Mouse (Mus musculus): ENCODE results near the gene Cfap58.

The Cfap58 gene

DNA sequence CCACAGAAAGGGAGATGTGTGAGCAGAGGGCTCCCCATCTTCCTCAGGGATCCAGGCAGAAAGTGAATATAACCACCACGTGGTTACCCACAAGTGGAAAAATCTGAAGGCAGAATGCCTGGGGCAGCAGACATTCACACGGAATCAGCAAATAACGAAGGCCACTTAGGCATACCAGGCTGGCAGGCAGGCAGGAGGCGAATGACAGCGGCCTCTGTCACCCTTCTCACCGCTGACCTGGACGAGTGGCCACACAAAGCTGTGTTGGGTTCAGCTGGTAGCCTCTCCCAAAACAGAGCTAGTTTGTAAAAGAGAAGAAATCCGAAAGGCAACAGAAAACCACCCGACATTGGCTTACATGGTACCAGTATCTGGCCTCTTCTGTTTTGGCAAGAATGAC lies 19.5 kb upstream of the Cfap58 start:
- DNase-seq, result no peak

DNA sequence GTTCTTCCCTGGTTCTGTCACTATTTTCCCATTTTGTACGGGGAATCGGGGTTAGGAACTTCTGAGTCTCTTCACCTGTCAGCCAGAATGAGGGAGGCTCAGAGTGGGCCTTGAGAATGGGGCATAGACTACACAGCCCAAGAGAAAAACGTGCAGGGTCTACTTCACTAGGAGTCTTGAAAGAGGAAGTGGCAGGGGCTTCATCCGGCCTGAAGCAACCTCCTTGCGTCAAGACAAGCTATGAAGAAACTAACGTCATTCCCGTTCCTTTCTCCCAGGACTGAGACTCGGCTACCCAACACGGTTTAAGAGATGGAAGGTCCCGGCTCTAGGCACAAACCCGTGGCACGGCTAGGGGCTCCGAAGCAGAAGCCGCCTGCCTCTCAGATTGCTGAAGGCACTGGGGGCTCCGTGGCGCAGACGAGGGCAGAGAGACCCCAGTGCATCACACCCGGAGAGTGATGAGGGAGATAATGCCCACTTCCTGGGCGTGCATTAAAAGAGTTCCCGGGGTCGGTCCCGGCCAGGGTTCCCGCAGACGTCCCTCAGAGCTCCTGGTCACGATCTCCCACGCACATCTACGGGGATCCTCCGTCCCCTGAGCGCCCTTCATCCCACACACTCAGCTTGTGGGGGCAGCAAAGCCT lies 18.9 kb upstream of the Cfap58 start:
- DNase-seq, result no peak

DNA sequence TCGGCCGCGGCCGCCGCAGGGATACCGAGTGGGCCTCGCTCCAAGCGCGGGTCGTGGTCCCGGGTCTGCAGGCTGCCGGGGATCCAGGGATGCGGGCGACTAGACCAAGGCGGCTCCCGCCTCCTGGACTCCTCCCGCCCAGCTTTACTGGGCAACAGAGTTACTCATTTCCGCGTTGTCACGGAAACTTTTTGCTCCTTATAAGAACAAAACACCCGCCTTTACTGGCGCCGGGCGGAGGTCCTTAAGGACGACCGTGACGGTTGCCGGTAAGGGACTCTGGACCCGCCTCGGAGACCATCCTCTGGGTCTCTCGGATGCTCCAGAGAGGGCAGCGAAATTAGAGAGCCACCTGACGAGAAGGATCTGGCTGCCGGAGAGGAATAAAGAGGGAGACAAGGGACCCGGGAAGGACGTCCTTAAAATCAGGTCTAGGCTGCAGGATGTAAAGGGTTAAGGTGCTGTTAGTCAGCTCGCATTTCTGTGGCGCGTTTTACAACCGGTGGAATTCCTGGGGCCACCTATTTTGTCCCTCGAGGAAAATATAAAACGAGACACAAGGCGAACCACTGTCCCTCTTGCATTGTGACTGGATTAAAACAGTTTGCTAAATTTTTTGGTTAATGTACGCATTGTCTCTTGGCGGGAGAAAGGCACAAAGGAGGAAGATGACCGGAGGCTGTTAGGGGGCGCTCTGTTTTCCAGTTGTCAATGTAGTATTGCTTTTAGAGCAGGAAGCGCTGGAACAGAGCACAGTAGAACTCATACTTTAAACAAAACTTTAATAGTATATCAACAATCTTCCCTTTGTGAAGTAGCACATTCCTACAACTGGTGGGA lies 18.1 kb upstream of the Cfap58 start, which contains the start of the genes Cfap43 and Itprip:
Gene Cfap43, minus strand, starts transcription at position 162 of the 840 bp plus-strand sequence.
Gene Itprip, minus strand, starts transcription at position 174 of the 840 bp plus-strand sequence.
- DNase-seq, result peak; percentile 46

DNA sequence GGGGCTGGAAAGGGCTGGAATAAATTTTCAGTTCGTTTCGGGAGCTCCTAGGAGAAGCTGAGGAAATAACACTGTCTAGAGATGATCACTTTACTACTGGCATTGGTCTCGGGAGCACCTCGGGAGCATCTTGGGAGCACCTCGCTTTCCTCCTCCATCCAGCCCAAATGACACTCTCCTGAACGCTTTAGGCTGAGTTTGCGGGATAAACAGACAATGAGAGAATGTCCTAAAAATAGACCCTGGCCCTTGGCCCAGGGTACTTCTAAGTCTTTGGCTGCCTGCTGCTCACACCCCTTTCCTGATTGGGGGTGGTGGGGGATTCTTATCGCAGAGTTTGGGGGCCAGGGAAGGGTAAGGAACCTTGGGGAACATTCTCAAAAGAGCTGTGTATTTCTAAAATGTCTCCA lies 17.5 kb upstream of the Cfap58 start:
- no peak for DNase-seq

DNA sequence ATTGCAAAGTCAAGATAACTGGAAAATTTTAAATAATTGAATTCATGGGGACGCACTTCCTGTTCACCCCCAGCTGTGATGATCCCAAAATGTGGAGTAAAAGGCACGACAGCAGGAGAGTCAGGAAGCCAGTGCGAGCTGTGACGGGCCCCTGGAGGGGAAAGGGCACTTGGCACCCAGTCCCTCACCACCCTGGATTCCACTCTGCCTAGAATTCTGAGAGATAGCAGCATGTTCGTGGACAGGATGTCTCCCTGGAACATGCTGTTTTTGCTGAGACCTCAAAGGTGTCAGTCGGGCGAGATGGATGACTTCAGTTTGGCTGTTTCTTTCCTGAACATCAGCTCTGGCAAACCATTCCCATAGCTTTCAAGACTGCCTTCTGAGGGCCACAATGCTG lies 11.7 kb upstream of the Cfap58 start:
- DNase-seq, result no peak

DNA sequence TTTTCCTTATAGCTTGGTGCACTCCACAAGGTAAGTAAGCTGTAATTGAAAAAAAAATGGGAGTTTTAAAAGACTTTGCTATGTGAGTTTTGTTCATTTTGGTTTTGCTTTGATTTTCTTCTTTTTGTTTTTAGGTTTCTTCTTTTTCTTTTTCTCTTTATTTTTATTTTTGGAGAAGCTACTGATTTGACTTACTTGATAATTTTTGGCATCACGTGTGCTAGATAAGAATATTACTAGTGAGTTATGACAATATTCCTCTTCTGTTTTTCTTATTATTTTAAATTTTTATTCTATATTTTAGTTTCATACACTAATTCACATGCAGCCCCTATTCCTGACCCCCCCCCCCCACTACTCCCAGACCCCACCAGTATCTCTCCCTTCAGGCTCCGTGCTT lies 10.4 kb upstream of the Cfap58 start:
- DNase-seq, result no peak

DNA sequence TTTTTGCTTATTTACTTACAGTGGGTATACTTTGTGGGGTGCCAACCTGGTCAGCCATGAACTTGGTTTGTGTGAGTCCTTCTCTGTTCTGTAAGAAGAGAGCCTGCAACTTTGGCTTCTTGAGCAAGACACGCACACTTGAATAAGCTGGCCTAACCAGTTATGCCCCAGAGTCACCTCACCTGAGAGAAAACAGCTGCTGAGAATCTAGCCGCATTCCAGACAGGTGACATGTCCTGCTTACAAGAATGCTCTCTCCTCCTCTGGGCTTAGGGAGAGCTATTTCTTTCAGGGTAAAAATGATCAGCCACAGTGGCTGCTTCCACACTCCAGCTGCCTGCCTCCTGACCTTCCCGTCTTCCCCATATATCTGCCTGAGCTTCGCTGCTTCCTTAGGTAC lies 8.4 kb upstream of the Cfap58 start:
- no peak for DNase-seq

DNA sequence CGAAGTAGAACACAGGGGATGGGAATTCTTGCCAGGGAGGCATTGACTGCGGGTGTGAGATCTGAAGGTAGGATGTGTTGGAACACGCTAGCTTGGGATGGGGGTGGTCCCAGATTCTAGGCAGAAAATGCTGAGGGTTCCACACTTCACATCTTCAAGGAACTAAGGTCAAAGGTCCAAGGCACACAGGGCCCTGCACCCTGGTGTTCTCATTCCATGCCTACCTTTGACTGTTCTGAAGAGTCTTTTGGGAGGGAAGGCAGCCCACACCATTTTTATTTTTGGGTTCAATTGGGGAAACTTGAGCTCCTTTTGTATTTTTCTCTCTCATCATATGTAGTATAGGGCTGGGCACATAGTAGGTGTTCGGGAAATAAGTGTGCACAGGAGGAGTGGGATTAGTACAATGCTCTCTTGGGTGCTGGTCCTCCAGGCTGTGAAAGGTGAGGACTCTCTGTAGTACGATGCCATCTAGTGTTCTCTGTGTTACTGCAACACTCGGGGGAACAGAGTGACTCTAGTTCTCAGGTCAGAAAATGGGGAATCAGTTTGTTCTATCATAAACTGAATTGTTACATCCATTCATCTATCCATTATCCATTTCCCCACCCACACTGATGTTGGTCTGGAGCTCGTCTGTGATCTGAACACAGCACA lies 5.4 kb upstream of the Cfap58 start:
- no peak for DNase-seq

DNA sequence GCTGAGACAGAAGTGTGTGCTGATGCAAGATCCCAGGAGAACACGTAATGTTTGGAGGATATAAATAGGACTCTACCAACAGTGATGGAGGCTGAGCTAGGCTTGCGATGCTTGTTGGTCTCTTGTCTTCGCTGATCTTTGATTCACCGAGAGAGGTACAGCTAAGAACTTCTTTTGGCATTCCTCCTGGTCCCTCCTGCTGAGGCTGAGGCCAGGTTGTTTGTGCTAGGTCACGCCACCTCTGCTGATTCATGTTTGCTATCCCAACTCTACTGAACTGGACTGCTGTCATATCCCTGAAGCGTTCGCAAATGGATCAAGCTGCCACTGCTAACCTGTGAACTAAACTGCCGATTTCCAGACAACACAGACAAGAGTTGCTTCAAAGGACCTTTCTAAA lies 3.3 kb upstream of the Cfap58 start:
- no peak for DNase-seq

DNA sequence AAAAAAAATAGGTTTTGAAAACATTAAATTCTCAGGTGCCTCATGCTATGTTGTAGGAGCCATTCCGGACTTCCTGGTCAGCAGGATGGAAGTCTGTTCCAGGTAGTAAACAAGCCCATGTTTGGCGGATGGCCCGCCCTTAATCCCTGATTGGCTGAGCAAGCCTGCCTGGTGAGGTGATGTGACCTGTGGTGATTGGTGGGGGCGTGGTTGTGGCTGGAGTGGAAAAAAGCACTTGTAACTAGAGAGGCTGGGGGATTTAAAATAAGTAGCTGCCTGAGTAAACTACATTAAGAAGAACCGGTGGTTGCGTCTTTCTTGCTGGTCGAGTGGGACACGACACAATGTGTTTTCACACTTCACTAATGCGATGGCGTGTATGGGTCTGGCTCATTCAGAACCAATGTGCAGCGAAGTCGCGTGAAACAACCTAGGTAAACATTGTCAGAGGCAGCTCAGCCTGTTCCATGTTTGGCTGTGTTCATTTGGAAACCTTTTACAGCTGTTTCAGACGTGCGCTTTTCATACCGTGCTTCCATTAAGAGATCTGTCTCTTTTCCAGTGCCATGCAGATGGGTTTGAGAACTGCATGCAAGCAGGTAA lies 2.7 kb upstream of the Cfap58 start:
- no peak for DNase-seq

DNA sequence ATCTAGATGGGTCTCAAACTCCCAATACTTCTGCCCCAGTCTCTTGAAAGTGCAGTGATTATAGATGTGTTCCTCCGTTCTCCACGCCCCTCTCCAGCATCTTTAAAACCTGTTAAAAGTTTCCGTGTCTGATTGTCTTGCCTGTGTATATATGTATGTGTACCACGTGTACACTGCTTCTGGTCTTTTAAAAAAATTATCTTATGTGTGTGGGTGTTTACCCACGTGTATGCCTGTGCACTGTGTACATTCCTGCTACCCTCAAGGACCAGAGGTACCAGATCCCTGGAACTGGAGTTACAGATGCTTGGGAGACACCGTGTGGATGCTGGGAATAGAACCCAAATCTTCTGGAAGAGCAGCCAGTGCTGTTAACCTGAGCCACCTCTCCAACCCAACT lies 1.9 kb upstream of the Cfap58 start:
- no peak for DNase-seq

DNA sequence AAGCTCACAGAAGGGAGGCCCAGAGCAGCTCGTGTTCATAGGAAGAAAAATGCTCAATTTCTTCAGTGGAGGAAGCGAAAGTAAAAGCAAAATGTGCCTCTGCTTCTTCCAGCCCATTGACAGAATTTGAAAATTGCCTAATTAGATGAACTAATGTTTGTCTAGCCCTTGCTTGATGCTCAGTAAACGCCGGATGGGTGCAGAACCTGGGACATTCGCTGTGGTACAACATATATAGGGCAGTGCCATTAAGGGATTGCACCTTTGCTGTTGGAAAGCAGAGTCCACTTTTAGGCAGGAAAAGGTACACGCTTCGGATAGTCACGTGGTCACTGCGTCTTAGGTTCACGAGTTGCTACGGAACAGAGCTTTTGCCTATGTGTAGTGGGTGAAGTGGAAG lies 985 bp upstream of the Cfap58 start:
- no peak for DNase-seq

DNA sequence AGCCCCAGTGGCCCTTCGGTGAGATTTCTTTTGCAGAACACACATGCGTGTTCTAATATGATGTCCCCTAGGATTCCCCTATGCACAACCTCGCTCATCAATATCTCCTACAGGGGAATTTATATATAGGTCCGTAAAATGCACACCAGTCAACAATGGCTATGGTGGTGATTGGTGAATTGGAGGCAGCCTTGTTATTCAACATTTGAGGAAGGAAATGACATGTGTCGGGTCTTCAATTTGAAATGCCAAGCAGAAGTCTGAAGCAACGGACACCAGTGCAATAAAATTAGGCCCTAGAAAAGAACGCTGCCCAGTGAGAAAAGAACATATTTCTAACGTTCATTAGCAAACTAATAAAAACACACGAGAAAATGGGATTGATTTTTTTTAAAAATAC lies 537 bp upstream of the Cfap58 start:
- no peak for DNase-seq

DNA sequence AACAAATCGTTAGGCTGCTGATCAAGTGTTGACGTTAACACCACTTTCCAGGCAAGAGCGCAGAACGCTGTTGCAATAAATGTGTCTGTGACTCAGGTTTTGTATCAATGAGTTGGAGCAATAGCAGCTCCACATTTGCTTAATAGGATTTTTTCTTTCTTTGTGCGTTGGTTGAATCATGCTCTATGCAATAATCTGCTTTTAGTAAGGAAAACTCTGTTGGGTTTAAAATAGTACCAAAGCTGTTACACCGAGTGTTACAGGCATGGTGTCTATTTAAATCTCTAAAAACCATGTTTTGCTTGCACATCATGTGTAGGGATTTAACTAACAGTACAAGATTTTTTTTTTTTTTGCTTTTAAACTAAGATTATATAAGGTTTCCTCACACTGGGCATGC lies 1.9 kb downstream of the Cfap58 start:
- DNase-seq, result peak; percentile 12

DNA sequence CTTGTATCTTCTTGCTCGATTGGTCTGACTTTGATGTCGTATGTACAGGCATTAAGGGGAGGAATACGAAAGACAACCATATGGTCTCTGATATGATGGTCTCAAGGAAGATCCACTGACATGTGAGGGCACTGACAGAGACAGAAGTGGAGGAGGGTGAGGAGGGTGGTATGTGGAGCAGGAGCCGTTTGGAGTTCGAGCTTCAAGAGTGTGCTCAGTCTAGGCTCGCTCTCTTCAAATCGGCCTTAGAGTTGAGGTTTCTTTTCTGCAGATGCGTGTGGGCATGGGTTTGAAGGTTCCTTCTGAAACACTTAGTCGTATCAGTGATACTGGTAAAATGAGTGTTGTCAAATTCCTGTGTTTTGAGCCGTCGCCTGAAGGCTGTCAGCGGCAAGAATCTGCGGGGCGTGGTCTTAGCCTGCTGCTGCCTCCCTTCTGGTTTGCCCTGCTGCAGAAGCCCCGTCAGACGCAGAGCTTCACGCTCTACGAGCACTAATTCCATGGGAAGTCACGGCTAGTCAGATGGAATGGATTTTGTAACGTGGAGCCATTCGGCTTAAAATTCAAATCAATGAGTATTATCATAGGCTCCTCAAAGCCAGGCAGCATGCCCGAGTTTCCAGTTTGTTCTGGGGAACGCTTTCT lies 9.5 kb downstream of the Cfap58 start:
- DNase-seq, result no peak

DNA sequence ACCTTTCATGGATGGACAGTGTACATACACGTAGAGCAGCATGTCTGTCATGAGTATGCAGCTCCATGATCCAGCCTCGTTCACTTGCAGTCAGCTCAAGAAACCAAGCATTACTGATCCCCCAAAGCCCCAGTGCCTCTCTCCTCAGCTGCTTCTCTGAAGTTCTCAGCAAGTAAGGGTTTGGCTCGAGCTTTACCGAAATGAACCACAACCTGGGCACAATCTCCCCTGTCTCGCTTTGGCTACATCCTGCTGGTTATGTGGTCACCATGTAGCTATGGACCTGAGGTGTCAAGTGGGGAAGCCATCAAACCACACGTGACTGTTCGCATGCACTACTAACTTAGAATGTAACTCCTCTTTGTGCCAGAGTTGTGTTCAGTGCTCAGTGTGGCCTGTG lies 13.5 kb downstream of the Cfap58 start:
- DNase-seq, result no peak

DNA sequence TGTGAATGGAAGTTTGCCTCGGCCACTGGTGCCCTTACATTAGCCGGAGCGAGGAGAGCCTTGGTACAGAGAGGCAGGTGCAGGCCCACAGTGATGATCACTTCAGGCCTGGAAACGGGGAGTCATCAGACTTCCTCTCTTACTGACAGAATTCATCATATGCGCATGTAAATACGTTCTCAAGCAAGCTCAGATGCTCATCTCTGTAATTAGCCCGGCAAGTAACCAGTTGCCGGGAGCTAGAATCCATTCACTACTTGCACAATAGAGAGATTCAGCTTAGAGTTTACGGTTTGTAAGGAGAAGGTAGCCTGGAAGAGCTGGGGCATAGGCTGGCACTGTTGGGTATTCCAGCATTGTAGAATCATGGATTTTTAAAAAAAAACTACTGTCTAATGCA lies 15.7 kb downstream of the Cfap58 start:
- DNase-seq, result no peak

DNA sequence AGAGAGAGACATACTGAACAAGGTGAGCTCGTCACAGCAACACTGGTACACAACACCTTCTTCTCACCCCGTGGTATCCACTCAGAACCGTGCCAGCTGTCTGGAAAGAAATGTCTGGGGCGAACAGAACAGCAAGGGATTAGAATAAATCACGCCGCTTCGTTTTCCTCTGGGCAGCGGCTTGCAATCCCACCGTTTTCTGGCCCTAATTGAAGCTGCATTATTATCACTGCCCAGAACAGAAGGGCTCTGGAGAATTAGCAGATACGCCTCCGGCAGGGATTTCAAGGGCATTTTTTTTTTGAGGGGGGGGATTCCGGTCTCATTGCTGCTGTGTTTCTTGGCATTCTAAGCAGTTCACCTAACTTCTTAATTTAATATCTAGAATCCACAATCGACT lies 20.7 kb downstream of the Cfap58 start:
- DNase-seq, result no peak

DNA sequence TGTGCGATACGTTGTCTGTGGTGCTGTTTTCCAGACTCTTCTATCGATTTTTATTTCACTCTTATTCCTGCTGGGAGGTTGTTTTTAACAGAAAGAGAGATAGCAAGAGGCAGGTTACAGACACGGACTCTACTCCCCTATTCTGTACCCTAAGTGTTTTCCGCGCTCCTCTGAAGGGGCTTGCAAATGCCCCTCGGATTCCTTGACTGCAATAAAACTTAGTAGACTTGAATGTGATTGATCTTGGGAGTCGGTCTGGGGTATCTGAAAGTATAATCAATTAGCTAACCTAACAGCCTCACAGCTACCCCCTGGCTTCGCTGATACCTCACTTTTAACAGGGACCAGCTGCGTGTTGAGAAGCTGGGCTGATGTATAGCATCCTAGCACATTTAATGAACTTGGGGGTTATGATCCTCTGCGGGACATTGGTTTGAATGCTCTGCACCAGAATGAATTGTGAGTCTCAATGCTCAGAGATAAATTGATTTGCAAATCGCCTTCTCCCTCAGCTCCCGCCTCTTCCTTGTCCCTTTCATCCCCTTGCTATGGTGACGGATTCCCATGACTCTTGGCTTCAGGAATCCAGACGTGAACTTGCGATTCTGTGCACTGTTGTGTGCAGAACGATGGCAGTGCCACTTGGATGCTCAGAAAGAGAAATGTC lies 31.7 kb downstream of the Cfap58 start:
- no peak for DNase-seq

DNA sequence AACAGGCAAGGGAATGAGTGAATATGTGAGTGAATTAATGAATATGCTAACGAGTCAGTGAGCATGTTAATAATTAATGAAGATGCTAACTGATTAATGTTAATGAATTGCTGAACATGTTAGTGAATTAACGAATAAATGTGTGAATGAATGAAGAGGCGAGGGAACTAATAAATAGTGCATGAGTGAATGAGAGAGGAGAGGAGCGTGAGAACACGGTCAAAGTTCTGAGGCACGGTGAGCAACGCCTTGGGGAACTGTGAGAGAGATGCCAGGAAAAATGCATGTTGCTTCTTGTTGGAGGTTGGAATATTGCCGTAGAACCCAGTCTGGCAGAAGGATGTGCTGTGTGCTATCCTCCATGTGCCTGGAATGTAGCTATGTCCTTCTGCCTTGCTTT lies 33.6 kb downstream of the Cfap58 start:
- DNase-seq, result no peak

DNA sequence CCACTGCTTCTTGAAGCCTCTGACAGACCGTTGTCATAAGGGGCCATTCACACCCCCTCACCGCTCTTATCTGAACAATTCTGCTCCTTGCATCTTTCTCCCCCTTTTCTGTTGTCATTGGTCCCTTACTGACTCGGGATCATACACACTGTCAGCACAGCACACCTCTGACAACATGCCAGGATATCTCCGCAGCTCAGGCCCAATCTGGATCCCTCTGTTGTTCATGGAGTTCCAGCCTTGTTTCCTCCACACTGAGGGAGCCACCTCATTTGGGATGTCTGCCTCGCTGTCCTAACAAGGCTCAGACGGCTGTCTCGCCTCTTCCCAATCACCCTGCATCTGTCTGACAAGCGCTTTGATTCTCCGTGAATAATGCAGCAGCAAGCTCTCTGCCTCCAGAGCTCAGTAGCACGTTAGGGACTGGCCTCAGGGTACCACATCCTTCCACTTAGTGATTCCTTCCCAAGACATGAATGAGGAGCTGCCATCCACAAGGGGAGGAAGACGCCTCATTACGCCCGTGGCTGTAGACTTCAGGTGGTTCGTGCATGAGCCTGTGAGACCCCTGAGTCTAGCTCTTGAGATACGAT lies 40.7 kb downstream of the Cfap58 start:
- no peak for DNase-seq

DNA sequence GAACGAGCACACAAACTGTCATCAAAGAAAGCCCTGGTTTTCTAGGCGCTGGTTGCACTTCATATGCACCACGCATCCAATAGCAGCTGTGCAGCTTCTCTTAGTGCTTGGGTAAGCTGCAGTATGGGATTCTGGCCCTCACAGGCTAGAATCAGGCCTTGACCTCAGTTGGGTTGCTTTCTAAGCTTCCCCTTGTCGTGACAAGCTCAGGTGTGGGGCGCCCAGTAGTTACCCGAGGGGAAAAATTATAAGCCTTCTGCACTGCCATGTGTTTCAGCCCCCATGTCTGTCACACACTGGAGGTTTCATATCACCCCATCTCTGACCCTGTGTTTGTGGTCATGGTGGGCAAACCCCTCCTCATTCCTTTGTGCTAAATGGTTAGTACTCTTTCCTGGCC lies 42.0 kb downstream of the Cfap58 start:
- DNase-seq, result no peak
